Mouse (Mus musculus) erythroid progenitor cell, adult 5-6 weeks (primary cell): ENCODE results near the gene Rnf145. TPM values are rescaled to one million over a fixed set of nuclear protein-coding genes. Genes with fewer than 3 reads are reported as not detected.

Experiments
- ATAC-seq: replicated peaks from 2 replicates; pipeline ENCODE4 v1.8.0; 2016; ENCODE audit warnings: moderate number of reproducible peaks, mild to moderate bottlenecking, moderate TSS enrichment, inconsistent platforms; ENCODE audit not compliant: poor library complexity, low FRiP score, severe bottlenecking
- total RNA-seq, 2 experiments: library from RNA; stranded (forward) in 1 of 2; stranded (reverse) in 1 of 2; fragments of 150-400 nt in 1 of 2; fragments of 186-747, 209-891 nt in 1 of 2; gene quantifications; 2 replicates each; pipeline versions ENCODE4 v1.2.3 to v1.2.4; 2015 to 2017; ENCODE audit warnings: low replicate concordance in 2 of 2

The Rnf145 gene
- total RNA-seq (2015; ENCODE audit: low replicate concordance) = 92.2 and 130 TPM in 2 replicates
- total RNA-seq (2017; ENCODE audit: low replicate concordance) = 189 and 221 TPM in 2 replicates

GRCm38 (mm10) chr11:44518281-44519095 is at the start of gene Rnf145:
Gene Rnf145 (plus strand): TSS chr11:44518964.
- peak; percentile 60 for ATAC-seq

DNA sequence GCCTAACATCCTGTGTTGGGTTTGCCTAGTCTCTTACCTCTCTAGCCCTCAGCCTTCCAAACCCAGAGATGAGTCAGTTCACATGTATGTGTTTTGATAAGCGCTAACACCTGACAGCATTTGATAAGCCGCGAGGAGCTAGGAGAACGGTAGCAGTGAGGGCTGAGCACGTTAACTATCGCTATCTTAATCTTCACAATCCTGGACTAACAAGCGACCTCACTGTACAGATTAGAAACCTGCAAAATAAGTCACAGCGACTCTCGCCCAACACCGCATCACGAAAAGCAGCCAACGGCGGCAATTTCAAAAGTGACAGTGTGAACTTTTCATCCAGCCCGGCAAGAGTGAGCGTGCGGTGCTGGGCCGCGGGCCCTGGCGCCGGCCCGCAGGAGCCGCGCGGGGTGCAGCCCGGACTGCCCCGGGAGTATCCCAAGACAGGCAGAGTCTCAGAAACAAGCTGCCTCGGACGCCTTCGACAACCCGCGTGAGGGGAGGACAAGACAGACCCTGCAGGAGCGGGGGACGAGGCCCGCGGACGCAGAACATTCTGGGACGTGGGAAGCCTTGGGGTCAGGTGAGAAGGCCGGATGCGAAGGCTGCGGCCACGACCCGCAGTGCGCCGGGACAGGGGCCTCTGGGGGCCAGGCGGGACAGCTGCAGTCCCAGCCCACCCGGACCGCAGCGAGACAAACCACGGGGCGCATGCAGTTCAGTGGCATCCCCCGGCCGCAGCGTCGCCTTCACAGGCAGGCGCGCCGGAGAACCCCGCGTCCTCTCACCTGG is 48.9 kb upstream of the Rnf145 start:
- peak; percentile 87 for ATAC-seq

DNA sequence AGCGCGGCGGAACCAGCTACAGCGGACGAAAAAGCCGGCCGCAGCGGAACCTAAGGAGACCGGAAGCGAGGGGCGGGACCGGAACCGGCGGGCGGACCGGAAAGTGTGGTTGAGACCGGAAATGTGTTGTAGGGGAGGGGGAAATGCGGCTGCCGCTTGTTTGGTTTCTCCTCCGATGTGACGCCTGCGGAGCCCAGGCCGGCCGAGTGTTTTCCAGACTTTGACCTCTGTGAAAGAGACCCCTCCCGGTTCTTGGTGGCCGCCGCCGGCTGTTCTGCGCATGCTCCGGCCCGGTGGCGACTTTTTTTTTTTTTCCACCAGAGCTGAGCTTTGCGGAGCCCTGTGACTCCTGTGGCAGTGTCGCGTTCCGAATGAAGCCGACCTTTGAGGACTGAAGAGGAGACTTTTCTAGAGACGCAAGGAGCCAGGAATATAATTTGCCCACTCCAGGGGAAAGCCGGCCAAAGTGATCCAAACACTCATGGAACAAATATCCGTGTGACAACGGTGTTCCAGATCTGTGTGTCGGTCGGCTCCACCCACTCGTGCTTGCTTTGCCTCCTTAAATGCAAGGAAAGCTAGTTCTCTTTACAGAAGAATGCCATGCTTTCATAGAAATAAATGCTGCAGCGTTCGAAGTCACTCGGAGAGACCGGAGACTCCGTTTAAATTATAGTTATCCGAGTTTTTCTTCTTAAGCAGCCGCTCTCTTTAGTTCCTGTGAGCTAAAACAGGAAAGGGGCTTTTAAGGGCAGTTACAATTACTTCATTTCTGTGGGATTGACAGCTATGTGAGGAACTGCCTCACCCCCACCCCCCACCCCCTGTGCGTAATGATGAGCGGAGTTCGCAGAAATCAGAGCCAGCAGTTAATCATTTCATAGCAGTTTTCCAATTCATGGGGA is 48.1 kb upstream of the Rnf145 start, which contains the start of gene Ublcp1:
Gene Ublcp1 (minus strand): TSS at position 67 of the 905 bp plus-strand sequence.
- ATAC-seq = peak; percentile 80

- no peak for ATAC-seq
Observed at GRCm38 (mm10) chr11:44471337-44471995, 47.3 kb upstream of the Rnf145 start.

- no peak for ATAC-seq
Observed at GRCm38 (mm10) chr11:44475467-44475866, 43.3 kb upstream of the Rnf145 start.

- ATAC-seq = no peak
Observed at GRCm38 (mm10) chr11:44476445-44476844, 42.3 kb upstream of the Rnf145 start.

DNA sequence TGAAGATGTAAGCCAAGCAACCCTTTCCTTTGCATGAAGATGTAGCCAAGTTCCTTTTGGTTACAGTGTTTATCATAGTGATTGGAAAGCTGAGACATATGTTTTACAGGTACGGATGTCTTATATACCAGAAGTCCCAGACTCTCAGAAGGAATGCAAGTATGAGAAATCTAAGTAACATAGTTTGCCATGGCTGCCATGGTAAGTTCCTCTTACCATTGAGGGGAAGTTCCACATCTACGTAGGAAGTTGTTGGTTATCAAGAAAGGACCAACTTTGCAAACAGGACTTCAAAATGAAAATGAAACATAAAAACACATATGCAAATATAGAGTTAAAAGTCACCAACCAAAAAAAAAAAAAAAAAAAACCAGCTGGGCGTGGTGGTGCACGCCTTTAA is 40.4 kb upstream of the Rnf145 start:
- no peak for ATAC-seq

- no peak for ATAC-seq
Observed at GRCm38 (mm10) chr11:44480246-44480645, 38.5 kb upstream of the Rnf145 start.

- ATAC-seq = no peak
Observed at GRCm38 (mm10) chr11:44485089-44485736, 33.6 kb upstream of the Rnf145 start.

- peak; percentile 72 for ATAC-seq
Observed at GRCm38 (mm10) chr11:44489117-44489516, 29.6 kb upstream of the Rnf145 start.

DNA sequence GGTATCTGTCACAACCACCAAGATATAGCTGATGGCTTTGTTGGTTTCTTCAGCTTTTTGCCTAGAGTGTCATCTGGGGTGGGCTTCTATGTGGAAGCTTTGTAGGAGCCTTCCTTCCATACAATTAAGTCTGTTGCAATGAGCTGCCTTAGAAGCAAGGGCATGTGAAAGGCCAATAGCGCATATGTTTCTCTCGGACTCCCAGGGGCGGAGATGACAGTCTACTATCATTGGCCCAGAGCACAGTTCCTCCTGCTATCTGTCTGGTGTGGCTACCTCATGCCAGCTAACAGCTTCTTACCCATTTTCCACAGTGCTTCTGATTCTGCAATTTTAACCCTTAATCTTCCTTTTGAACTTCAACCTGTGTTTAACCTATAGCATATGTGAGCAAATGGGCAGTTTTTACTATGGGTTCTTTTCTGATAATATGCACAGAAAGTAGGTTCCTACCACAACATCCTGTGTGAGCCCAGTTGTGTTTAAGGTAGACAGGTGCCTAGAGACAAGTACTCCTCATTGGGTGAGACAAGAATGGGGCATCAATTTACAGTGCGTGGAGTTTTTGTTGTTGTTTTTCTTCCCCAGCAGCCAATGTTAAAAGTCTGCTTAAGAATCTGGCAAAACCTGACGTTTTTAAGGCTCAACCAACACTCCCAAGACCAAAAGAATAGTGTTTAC is 24.0 kb upstream of the Rnf145 start:
- ATAC-seq = peak; percentile 100

DNA sequence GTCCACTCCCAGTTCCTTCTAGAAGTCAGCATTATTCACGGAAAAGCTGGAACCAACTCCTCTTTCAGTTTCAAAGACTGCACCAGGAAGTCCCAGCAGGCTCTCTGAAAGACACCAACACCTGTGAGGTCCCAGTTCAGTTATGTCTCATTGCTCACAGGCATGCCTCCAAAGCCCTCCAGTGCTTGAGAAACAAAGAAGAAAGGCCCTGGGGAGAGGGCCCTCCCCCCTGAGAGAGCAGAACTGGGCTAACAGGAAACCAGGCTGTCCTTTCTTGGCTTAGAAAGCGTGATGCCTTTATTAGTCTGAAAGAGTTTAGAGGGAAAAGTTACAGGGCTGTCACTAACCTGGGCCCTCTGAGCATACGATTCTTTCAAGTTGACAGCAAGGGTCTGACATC is 22.5 kb upstream of the Rnf145 start:
- ATAC-seq = no peak

DNA sequence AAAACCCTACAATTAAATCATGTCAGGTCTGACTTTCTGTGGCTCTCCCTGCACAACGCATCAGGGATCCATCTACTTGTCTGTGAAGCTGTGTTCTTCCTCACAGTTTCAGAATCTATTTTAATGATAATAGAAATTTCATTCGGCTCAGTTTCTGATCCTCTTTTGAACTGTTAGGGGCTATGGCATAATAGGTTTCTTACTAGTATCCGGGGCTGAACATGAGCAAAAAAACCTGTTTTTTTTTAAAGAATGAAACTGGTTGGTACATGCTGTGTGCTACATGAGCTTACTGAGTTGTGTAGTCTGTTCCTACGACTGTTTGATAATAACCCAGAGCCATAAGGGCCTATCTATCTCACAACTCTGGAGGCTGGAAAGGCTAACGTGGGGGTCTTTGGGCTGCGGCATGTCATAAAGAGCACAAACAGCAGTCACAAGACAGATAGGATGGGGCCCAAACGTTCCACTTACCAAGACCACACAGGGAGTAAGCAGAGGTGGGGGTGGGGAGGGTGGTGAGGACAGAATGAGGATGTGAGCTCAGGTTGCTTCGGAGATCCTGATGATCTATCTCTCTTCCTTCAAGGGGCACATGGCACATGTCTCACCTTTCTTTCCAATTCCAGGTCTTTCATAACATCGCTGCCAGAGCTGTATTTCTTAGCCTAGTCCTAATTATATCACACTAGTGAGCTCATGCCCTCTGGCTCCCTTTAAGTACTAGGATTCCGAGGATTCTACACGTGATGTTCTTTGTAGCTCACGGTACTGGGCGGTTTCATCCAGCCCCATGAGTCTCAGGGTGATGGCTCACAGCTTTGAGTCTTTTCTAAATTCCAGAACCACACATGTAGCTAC is 20.1 kb upstream of the Rnf145 start:
- no peak for ATAC-seq

- no peak for ATAC-seq
Observed at GRCm38 (mm10) chr11:44500966-44501365, 17.8 kb upstream of the Rnf145 start.

DNA sequence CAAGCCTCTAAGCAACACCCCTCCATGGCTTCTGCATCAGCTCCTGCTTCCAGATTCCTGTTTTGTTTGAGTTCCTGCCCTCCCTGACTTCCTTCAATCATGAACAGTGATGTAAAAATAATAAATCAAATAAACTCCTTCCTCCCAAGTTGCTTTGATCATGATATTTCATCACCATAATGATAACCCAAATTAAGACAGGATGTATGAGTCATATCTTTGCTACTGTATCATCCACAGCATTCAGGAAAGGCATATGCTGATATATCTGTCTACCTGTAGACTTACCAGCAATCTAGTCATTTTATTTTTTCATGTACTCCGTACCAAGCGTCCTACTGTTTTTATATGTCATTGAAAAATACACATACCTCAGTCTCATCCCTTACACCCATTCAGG is 17.3 kb upstream of the Rnf145 start:
- no peak for ATAC-seq

GRCm38 (mm10) chr11:44502931-44503330 is 15.8 kb upstream of the Rnf145 start:
- no peak for ATAC-seq

- ATAC-seq = no peak
Observed at GRCm38 (mm10) chr11:44504146-44504545, 14.6 kb upstream of the Rnf145 start.
